Mouse (Mus musculus): ENCODE measurements at regions not wholly inside any gene's neighbourhood (a gene's known extent, or its start where the extent isn't known, plus 50 kb on each side); places are given as distances from the start of the nearest gene placed in this dataset.

GRCm38 (mm10) chr16:15254669-15255068 is 62.6 kb upstream of the Gm21897 start:
- TF ChIP-seq CTCF (conservative IDR thresholded peaks at IDR 0.05; ENCODE audit: low read length): no peak
- TF ChIP-seq NANOG (IDR thresholded peaks at IDR 0.05; ENCODE audit: borderline replicate concordance, low read length): no peak
- TF ChIP-seq POU5F1 (IDR thresholded peaks at IDR 0.05; ENCODE audit: borderline replicate concordance, low read length): no peak
